17 mouse cellular contexts compared by ENCODE assay signal in genomic region chr6:28862304-28862703, GRCm38 (mm10). TPM values are rescaled to one million over a fixed set of nuclear protein-coding genes. Genes with fewer than 3 reads are reported as not detected.
DNase-seq lines count a peak whose midpoint lies in the region; TF ChIP-seq lines count a peak whose summit lies in the region.
"Had no signal": no experiment of that assay in that cellular context is flagged by ENCODE, and none has a peak within 500 bp of the region (broad histone marks: within the 10 kb centered on the region; RNA-seq: fewer than 3 reads in every experiment).

No protein-coding gene starts in this region.

- H3K27ac ChIP-seq in left cerebral cortex, adult 2 months, result no peak overlapping the region
- H3K27ac ChIP-seq: gastrocnemius, adult 2 months; midbrain, embryonic 13.5 days had no signal

- DNase-seq in adrenal gland, adult 2 months, result peak; percentile 51
- DNase-seq in adrenal gland, postnatal 14 days, result no peak
- peak; percentile 82 for DNase-seq in heart, adult 11 months
- DNase-seq in heart, postnatal 25 days (ENCODE audit: low spot score), result no peak
- DNase-seq in left cerebral cortex, postnatal 4 days, result peak; percentile 58
- no peak for DNase-seq in left cerebral cortex, adult 2 months (ENCODE audit: extremely low spot score in 1 of 2, low spot score in 2 of 2)
- peak; percentile 48 for DNase-seq in retina, embryonic 14.5 days (ENCODE audit: low spot score)
- DNase-seq in lung, postnatal 25 days (ENCODE audit: low spot score), result no peak
- DNase-seq: cerebellum, adult 18-20 months; gastrocnemius, adult 2 months; heart, postnatal 36 days; kidney, postnatal 10 days; liver, postnatal 0 days; lung, postnatal 36 days; right cerebral cortex, postnatal 14 days; thymus, postnatal 4 days had no signal

- no peak overlapping the region for H3K4me3 ChIP-seq in left cerebral cortex, adult 2 months
- H3K4me3 ChIP-seq: gastrocnemius, adult 2 months; midbrain, embryonic 13.5 days had no signal

- TF ChIP-seq CTCF in left cerebral cortex, adult 2 months (IDR thresholded peaks at IDR 0.05), result no peak

- intact Hi-C loops in heart, postnatal 25 days (cut with DNase I), result no loop called here
- intact Hi-C loops in left cerebral cortex, postnatal 4 days (cut with DNase I), result no loop called here
- intact Hi-C loops in left cerebral cortex, adult 2 months (cut with DNase I), result no loop called here

RNA-seq across cellular contexts. Expression of gene Lrrc4, which starts 30.8 kb away (rescaled TPM):
- total RNA-seq in adrenal gland, adult 2 months (2021), result 1 to 10 TPM; 5.6 to 8.1 TPM
- 3.6 and 6.1 TPM in 2 replicates for polyA plus RNA-seq in adrenal gland, adult 2 months (2012; rRNA removed)
- 6.0 and 6.7 TPM in 2 replicates for total RNA-seq in adrenal gland, postnatal 14 days (2021)
- total RNA-seq in heart, postnatal 25 days (2021), result under 1 TPM; 0.23 to 0.36 TPM
- 10 to 100 TPM; 46.2 to 46.7 TPM for total RNA-seq in left cerebral cortex, postnatal 4 days (2021)
- total RNA-seq in left cerebral cortex, adult 2 months (2021), result 100 to 1,000 TPM; 105 to 111 TPM

Comparison
In these comparisons a context has a peak if more than half of its experiments do, and no peak if none do; other contexts are left out.
1. DNase-seq: peak in adrenal gland, adult 2 months (single experiment), heart, adult 11 months (single experiment), left cerebral cortex, postnatal 4 days (single experiment) and retina, embryonic 14.5 days (single experiment); none in adrenal gland, postnatal 14 days (single experiment), heart, postnatal 25 days (single experiment), left cerebral cortex, adult 2 months (0 of 2) and lung, postnatal 25 days (single experiment).